Mouse (Mus musculus): Measurements from ENCODE around the gene Acp6. TPM values are rescaled to one million over a fixed set of nuclear protein-coding genes. Genes with fewer than 3 reads are reported as not detected.

Gene Acp6
- total and polyA plus RNA-seq, 2 experiments from 2014 or later, result 11.3 to 19.1 TPM

GRCm38 (mm10) chr3:97226719-97227118, 68.1 kb downstream of the Acp6 start:
- Histone ChIP-seq H3K9me3 (ENCODE audit: low read length) (no peaks in the 10 kb centered on the region), H3K4me2 (ENCODE audit: low read depth) (peak overlapping the region; percentile 77), H3K36me3 (ENCODE audit: insufficient read depth) (peaks cover 8% of the 10 kb centered on the region; the same call in 1 of the 2 replicates), H3K4me1 (ENCODE audit: insufficient read depth) (peaks cover 15% of the 10 kb centered on the region), H3K9ac (peak overlapping the region; percentile 79), H3K27ac (ENCODE audit: low read depth, low read length) (peak overlapping the region; percentile 86), H3K4me3 (ENCODE audit: low read depth, low read length) (peak overlapping the region; percentile 91), H3K27me3 (ENCODE audit: insufficient read depth, low read length) (no peaks in the 10 kb centered on the region)
- no peak for TF ChIP-seq CTCF (IDR thresholded peaks at IDR 0.05; ENCODE audit: low read depth)
- 2% methylated on average over 18 of the region's 18 CpGs for WGBS
- ATAC-seq (peak; percentile 13), DNase-seq (peak; percentile 29)

Other genes starting within 250 kb of the Acp6 start
- gene Gja8, start 232.8 kb upstream of the Acp6 start, total RNA-seq (2014; rRNA removed), result not detected in 2 replicates
- 0.02 and 0.04 TPM in 2 replicates for gene Gja8, start 232.8 kb upstream of the Acp6 start, polyA plus RNA-seq (2015; fragmentation: Nextera tagmentation; extraction: Ambion mirVana)
- gene Bcl9, start 139.1 kb downstream of the Acp6 start, total RNA-seq (2014; rRNA removed), result 32.5 and 46.4 TPM in 2 replicates
- gene Bcl9, start 139.1 kb downstream of the Acp6 start, polyA plus RNA-seq (2015; fragmentation: Nextera tagmentation; extraction: Ambion mirVana), result 48.3 and 62.8 TPM in 2 replicates

Measured in forebrain, postnatal 0 days (tissue).